Mouse (Mus musculus): ENCODE results near the gene Slc51b. TPM values are rescaled to one million over a fixed set of nuclear protein-coding genes. Genes with fewer than 3 reads are reported as not detected.

The Slc51b gene
- polyA plus RNA-seq, 1 experiment from 2014 or later: not detected

GRCm38 (mm10) chr9:65447951-65448350 lies 25.2 kb upstream of the Slc51b start:
- 86% methylated on average over 6 of the region's 6 CpGs for WGBS
- DNase-seq (ENCODE audit: low spot score): no peak
- H3K4me1 ChIP-seq (replicated peaks; ENCODE audit: control insufficient read depth, insufficient read depth, low read length): no peaks in the 10 kb centered on the region
- no peak overlapping the region for H3K4me3 ChIP-seq (ENCODE audit: low read depth, low read length)
- no peak for ATAC-seq (replicated peaks; ENCODE audit: low FRiP score)
- peaks cover 26% of the 10 kb centered on the region for H3K36me3 ChIP-seq (ENCODE audit: control insufficient read depth, insufficient read depth, low read length)
- no peaks in the 10 kb centered on the region for H3K27me3 ChIP-seq (replicated peaks; ENCODE audit: control insufficient read depth, insufficient read depth, low read length)
- H3K4me2 ChIP-seq: no peak overlapping the region
- no peak overlapping the region for H3K9ac ChIP-seq (ENCODE audit: low read depth, low read length)
- H3K9me3 ChIP-seq (ENCODE audit: control insufficient read depth, low read length): no peaks in the 10 kb centered on the region
- no peak overlapping the region for H3K27ac ChIP-seq (ENCODE audit: low read depth, low read length)

GRCm38 (mm10) chr9:65444692-65445091 lies 21.9 kb upstream of the Slc51b start:
- Histone ChIP-seq H3K4me2 (no peak overlapping the region), H3K27me3 (replicated peaks; ENCODE audit: control insufficient read depth, insufficient read depth, low read length) (no peaks in the 10 kb centered on the region), H3K9me3 (ENCODE audit: control insufficient read depth, low read length) (no peaks in the 10 kb centered on the region), H3K27ac (ENCODE audit: low read depth, low read length) (no peak overlapping the region), H3K36me3 (ENCODE audit: control insufficient read depth, insufficient read depth, low read length) (peaks cover 33% of the 10 kb centered on the region), H3K4me3 (ENCODE audit: low read depth, low read length) (no peak overlapping the region), H3K4me1 (replicated peaks; ENCODE audit: control insufficient read depth, insufficient read depth, low read length) (no peaks in the 10 kb centered on the region), H3K9ac (ENCODE audit: low read depth, low read length) (no peak overlapping the region)
- 96% methylated on average over 4 of the region's 4 CpGs for WGBS
- ATAC-seq (replicated peaks; ENCODE audit: low FRiP score) (no peak), DNase-seq (ENCODE audit: low spot score) (no peak)

GRCm38 (mm10) chr9:65435671-65436301 lies 13.0 kb upstream of the Slc51b start, which contains the start of gene Mtfmt:
TSS of gene Mtfmt (plus strand) at chr9:65435782.
- H3K4me1 ChIP-seq (replicated peaks; ENCODE audit: control insufficient read depth, insufficient read depth, low read length): no peaks in the 10 kb centered on the region
- peaks cover 2% of the 10 kb centered on the region; the same call in 1 of the 2 replicates for H3K36me3 ChIP-seq (ENCODE audit: control insufficient read depth, insufficient read depth, low read length)
- no peak within 1 kb of the TSS for H3K27ac ChIP-seq (ENCODE audit: low read depth, low read length)
- peak within 1 kb of the TSS; percentile 71 for H3K4me2 ChIP-seq
- ATAC-seq (replicated peaks; ENCODE audit: low FRiP score): peak; percentile 89
- H3K27me3 ChIP-seq (replicated peaks; ENCODE audit: control insufficient read depth, insufficient read depth, low read length): no peaks in the 10 kb centered on the region
- peak within 1 kb of the TSS; percentile 81 for H3K9ac ChIP-seq (ENCODE audit: low read depth, low read length)
- DNase-seq (ENCODE audit: low spot score): peak; percentile 92
- WGBS: under 1% methylated on average over 54 of the region's 54 CpGs
- peak within 1 kb of the TSS; percentile 95 for H3K4me3 ChIP-seq (ENCODE audit: low read depth, low read length)
- H3K9me3 ChIP-seq (ENCODE audit: control insufficient read depth, low read length): no peaks in the 10 kb centered on the region

GRCm38 (mm10) chr9:65435211-65435610 lies 12.5 kb upstream of the Slc51b start:
- WGBS: 70% methylated on average over 4 of the region's 4 CpGs
- no peaks in the 10 kb centered on the region for H3K9me3 ChIP-seq (ENCODE audit: control insufficient read depth, low read length)
- no peak for ATAC-seq (replicated peaks; ENCODE audit: low FRiP score)
- no peak overlapping the region; the same call in 1 of the 2 replicates for H3K4me2 ChIP-seq
- no peak for DNase-seq (ENCODE audit: low spot score)
- no peaks in the 10 kb centered on the region for H3K4me1 ChIP-seq (replicated peaks; ENCODE audit: control insufficient read depth, insufficient read depth, low read length)
- no peaks in the 10 kb centered on the region for H3K36me3 ChIP-seq (ENCODE audit: control insufficient read depth, insufficient read depth, low read length)
- no peak overlapping the region; the same call in 1 of the 2 replicates for H3K9ac ChIP-seq (ENCODE audit: low read depth, low read length)
- H3K4me3 ChIP-seq (ENCODE audit: low read depth, low read length): no peak overlapping the region
- no peak overlapping the region for H3K27ac ChIP-seq (ENCODE audit: low read depth, low read length)
- no peaks in the 10 kb centered on the region for H3K27me3 ChIP-seq (replicated peaks; ENCODE audit: control insufficient read depth, insufficient read depth, low read length)

GRCm38 (mm10) chr9:65434140-65434539 lies 11.4 kb upstream of the Slc51b start:
- peak; percentile 39 for DNase-seq (ENCODE audit: low spot score)
- Histone ChIP-seq H3K9ac (ENCODE audit: low read depth, low read length) (no peak overlapping the region), H3K4me1 (replicated peaks; ENCODE audit: control insufficient read depth, insufficient read depth, low read length) (no peaks in the 10 kb centered on the region), H3K27ac (ENCODE audit: low read depth, low read length) (no peak overlapping the region), H3K4me2 (no peak overlapping the region), H3K4me3 (ENCODE audit: low read depth, low read length) (no peak overlapping the region), H3K36me3 (ENCODE audit: control insufficient read depth, insufficient read depth, low read length) (no peaks in the 10 kb centered on the region), H3K9me3 (ENCODE audit: control insufficient read depth, low read length) (no peaks in the 10 kb centered on the region), H3K27me3 (replicated peaks; ENCODE audit: control insufficient read depth, insufficient read depth, low read length) (no peaks in the 10 kb centered on the region)
- WGBS: 60% methylated on average over 5 of the region's 5 CpGs
- ATAC-seq (replicated peaks; ENCODE audit: low FRiP score): no peak

- Histone ChIP-seq H3K4me2 (no peak overlapping the region), H3K4me1 (replicated peaks; ENCODE audit: control insufficient read depth, insufficient read depth, low read length) (no peaks in the 10 kb centered on the region), H3K27ac (ENCODE audit: low read depth, low read length) (no peak overlapping the region), H3K27me3 (replicated peaks; ENCODE audit: control insufficient read depth, insufficient read depth, low read length) (no peaks in the 10 kb centered on the region), H3K4me3 (ENCODE audit: low read depth, low read length) (no peak overlapping the region), H3K9me3 (ENCODE audit: control insufficient read depth, low read length) (no peaks in the 10 kb centered on the region), H3K36me3 (ENCODE audit: control insufficient read depth, insufficient read depth, low read length) (no peaks in the 10 kb centered on the region), H3K9ac (ENCODE audit: low read depth, low read length) (no peak overlapping the region)
- no peak for ATAC-seq (replicated peaks; ENCODE audit: low FRiP score)
- WGBS: 2% methylated on average over 3 of the region's 3 CpGs
- DNase-seq (ENCODE audit: low spot score): peak; percentile 60
These were observed 9.5 kb upstream of the Slc51b start for GRCm38 (mm10) chr9:65432236-65432635.

- Histone ChIP-seq H3K27ac (ENCODE audit: low read depth, low read length) (no peak overlapping the region), H3K9me3 (ENCODE audit: control insufficient read depth, low read length) (no peaks in the 10 kb centered on the region), H3K9ac (ENCODE audit: low read depth, low read length) (no peak overlapping the region), H3K36me3 (ENCODE audit: control insufficient read depth, insufficient read depth, low read length) (no peaks in the 10 kb centered on the region), H3K4me3 (ENCODE audit: low read depth, low read length) (no peak overlapping the region), H3K4me1 (replicated peaks; ENCODE audit: control insufficient read depth, insufficient read depth, low read length) (no peaks in the 10 kb centered on the region), H3K27me3 (replicated peaks; ENCODE audit: control insufficient read depth, insufficient read depth, low read length) (no peaks in the 10 kb centered on the region), H3K4me2 (no peak overlapping the region)
- 85% methylated on average over 5 of the region's 5 CpGs for WGBS
- ATAC-seq (replicated peaks; ENCODE audit: low FRiP score): no peak
- DNase-seq (ENCODE audit: low spot score): no peak
These were observed 8.2 kb upstream of the Slc51b start for GRCm38 (mm10) chr9:65430921-65431320.

GRCm38 (mm10) chr9:65430401-65430800 lies 7.6 kb upstream of the Slc51b start:
- Histone ChIP-seq H3K36me3 (ENCODE audit: control insufficient read depth, insufficient read depth, low read length) (no peaks in the 10 kb centered on the region), H3K4me1 (replicated peaks; ENCODE audit: control insufficient read depth, insufficient read depth, low read length) (no peaks in the 10 kb centered on the region), H3K9ac (ENCODE audit: low read depth, low read length) (no peak overlapping the region), H3K27ac (ENCODE audit: low read depth, low read length) (no peak overlapping the region), H3K27me3 (replicated peaks; ENCODE audit: control insufficient read depth, insufficient read depth, low read length) (no peaks in the 10 kb centered on the region), H3K4me3 (ENCODE audit: low read depth, low read length) (no peak overlapping the region), H3K4me2 (no peak overlapping the region), H3K9me3 (ENCODE audit: control insufficient read depth, low read length) (no peaks in the 10 kb centered on the region)
- DNase-seq (ENCODE audit: low spot score): no peak
- no peak for ATAC-seq (replicated peaks; ENCODE audit: low FRiP score)

GRCm38 (mm10) chr9:65428003-65428402 lies 5.2 kb upstream of the Slc51b start:
- H3K9ac ChIP-seq (ENCODE audit: low read depth, low read length): no peak overlapping the region
- DNase-seq (ENCODE audit: low spot score) (no peak), ATAC-seq (replicated peaks; ENCODE audit: low FRiP score) (no peak)
- 85% methylated on average over 5 of the region's 5 CpGs for WGBS
- H3K27me3 ChIP-seq (replicated peaks; ENCODE audit: control insufficient read depth, insufficient read depth, low read length): no peaks in the 10 kb centered on the region
- H3K4me3 ChIP-seq (ENCODE audit: low read depth, low read length): no peak overlapping the region
- H3K27ac ChIP-seq (ENCODE audit: low read depth, low read length): no peak overlapping the region
- no peaks in the 10 kb centered on the region for H3K9me3 ChIP-seq (ENCODE audit: control insufficient read depth, low read length)
- H3K36me3 ChIP-seq (ENCODE audit: control insufficient read depth, insufficient read depth, low read length): no peaks in the 10 kb centered on the region
- no peaks in the 10 kb centered on the region for H3K4me1 ChIP-seq (replicated peaks; ENCODE audit: control insufficient read depth, insufficient read depth, low read length)
- H3K4me2 ChIP-seq: no peak overlapping the region

Data from liver, embryonic 11.5 days (tissue).